Mouse (Mus musculus) liver, embryonic 11.5 days (tissue): ENCODE measurements around the gene Prelp. TPM values are rescaled to one million over a fixed set of nuclear protein-coding genes. Genes with fewer than 3 reads are reported as not detected.
"Not testable (repeated sequence)": the region's sequence is repeated elsewhere in the genome, so short reads cannot be mapped to it uniquely, and the experiment has no call there.

ENCODE experiments used
- ATAC-seq: fragments of 200-750 bp; cut with Nextera tagmentation; replicated peaks from 2 replicates; pipeline ENCODE4 v1.8.0; 2017; ENCODE audit warnings: moderate number of reproducible peaks, mild to moderate bottlenecking, moderate TSS enrichment, moderate library complexity; ENCODE audit not compliant: low FRiP score
- DNase-seq: peaks from one replicate; pipeline ENCODE4 v3.0.0-alpha.2; 2017; ENCODE audit warnings: low spot score
- H3K27ac ChIP-seq: fragments of 300-500 bp; sonication (generic); 2 replicates; pipeline ENCODE4 v1.5.1; 2014; ENCODE audit warnings: mild to moderate bottlenecking, low read depth, low read length, control low read depth
- H3K27me3 ChIP-seq: fragments of 300-500 bp; sonication (generic); replicated peaks from 2 replicates; pipeline ENCODE4 v1.6.1; 2014; ENCODE audit warnings: low read length, mixed read lengths; ENCODE audit not compliant: control insufficient read depth, insufficient read depth
- H3K36me3 ChIP-seq: fragments of 300-500 bp; sonication (generic); 2 replicates; pipeline ENCODE4 v1.6.1; 2014; ENCODE audit warnings: mild to moderate bottlenecking, low read length, moderate library complexity, mixed read lengths; ENCODE audit not compliant: control insufficient read depth, insufficient read depth
- H3K4me1 ChIP-seq: fragments of 300-500 bp; sonication (generic); replicated peaks from 2 replicates; pipeline ENCODE4 v1.6.1; 2014; ENCODE audit warnings: low read length, mixed read lengths; ENCODE audit not compliant: control insufficient read depth, insufficient read depth
- H3K4me2 ChIP-seq: fragments of 300-500 bp; sonication (generic); 2 replicates; pipeline ENCODE4 v1.6.1; 2014; ENCODE audit warnings: mild to moderate bottlenecking, control low read depth, moderate library complexity
- H3K4me3 ChIP-seq: fragments of 300-500 bp; sonication (generic); 2 replicates; pipeline ENCODE4 v1.5.1; 2014; ENCODE audit warnings: low read depth, low read length, control low read depth
- H3K9ac ChIP-seq: fragments of 300-500 bp; sonication (generic); 2 replicates; pipeline ENCODE4 v1.6.1; 2014; ENCODE audit warnings: low read depth, low read length, control low read depth
- H3K9me3 ChIP-seq: fragments of 300-500 bp; sonication (generic); 2 replicates; pipeline ENCODE4 v1.6.1; 2016; ENCODE audit warnings: low read length, inconsistent platforms, mixed read lengths; ENCODE audit not compliant: control insufficient read depth
- WGBS: fragments of 180-500 bp; shearing (Covaris S2); extraction: QIAGEN DNeasy Blood & Tissue Kit; methylation state at CpG from one replicate; pipeline ENCODE4 v1.1.7; 2014; 5-methylcytosine and 5-hydroxymethylcytosine counted together
- polyA plus RNA-seq: library from polyadenylated mRNA; unstranded; fragments of >200 nt; fragmentation: Nextera tagmentation; extraction: Ambion mirVana; gene quantifications from 2 replicates; pipeline ENCODE4 v1.2.1, GENCODE M21; 2014

Gene Prelp
- polyA plus RNA-seq: 0.11 and 0.23 TPM in 2 replicates

GRCm38 (mm10) chr1:133921304-133921751 lies at the start of gene Prelp:
Gene Prelp, minus strand, starts transcription at chr1:133921414.
- ATAC-seq (no peak), DNase-seq (no peak)
- Histone ChIP-seq H3K9ac (no peak within 1 kb of the TSS), H3K9me3 (no peaks in the 10 kb centered on the region), H3K27me3 (0 out of 2 replicates have a peak, but pooled peaks cover 10% of the 10 kb centered on the region), H3K4me1 (no peaks in the 10 kb centered on the region), H3K4me2 (no peak within 1 kb of the TSS), H3K27ac (no peak within 1 kb of the TSS), H3K36me3 (no peaks in the 10 kb centered on the region), H3K4me3 (no peak within 1 kb of the TSS)
- 49% methylated on average over 8 of the region's 8 CpGs for WGBS

- no peaks in the 10 kb centered on the region for H3K9me3 ChIP-seq
- no peak for DNase-seq
Measured at GRCm38 (mm10) chr1:133969427-133969826, 48.2 kb upstream of the Prelp start.

GRCm38 (mm10) chr1:133968788-133969325 lies 47.6 kb upstream of the Prelp start:
- H3K4me1 ChIP-seq: peaks cover 14% of the 10 kb centered on the region
- H3K27me3 ChIP-seq: no peaks in the 10 kb centered on the region
- no peak for DNase-seq
- no peak overlapping the region for H3K4me3 ChIP-seq
- ATAC-seq: no peak
- H3K9ac ChIP-seq: no peak overlapping the region
- H3K4me2 ChIP-seq: no peak overlapping the region
- H3K9me3 ChIP-seq: no peaks in the 10 kb centered on the region
- no peaks in the 10 kb centered on the region for H3K36me3 ChIP-seq
- H3K27ac ChIP-seq: no peak overlapping the region
- WGBS: 66% methylated on average over 4 of the region's 4 CpGs

More at GRCm38 (mm10) chr1:133969427-133969826, 48.2 kb upstream of the Prelp start:
- Histone ChIP-seq H3K4me3 (no peak overlapping the region), H3K27ac (no peak overlapping the region), H3K27me3 (no peaks in the 10 kb centered on the region), H3K4me1 (peaks cover 14% of the 10 kb centered on the region), H3K4me2 (no peak overlapping the region), H3K36me3 (no peaks in the 10 kb centered on the region), H3K9ac (no peak overlapping the region)
- no peak for ATAC-seq
- whole genome bisulfite sequencing: 74% methylated on average over 8 of the region's 8 CpGs

- Histone ChIP-seq H3K36me3 (no peaks in the 10 kb centered on the region), H3K4me2 (no peak overlapping the region), H3K27ac (no peak overlapping the region), H3K4me1 (peaks cover 14% of the 10 kb centered on the region), H3K9ac (no peak overlapping the region), H3K27me3 (no peaks in the 10 kb centered on the region), H3K9me3 (no peaks in the 10 kb centered on the region), H3K4me3 (no peak overlapping the region)
- DNase-seq: no peak
- 0 out of 2 replicates have a peak, but pooled peaks have one; percentile 15 for ATAC-seq
- 58% methylated on average over 7 of the region's 7 CpGs for WGBS
Measured at GRCm38 (mm10) chr1:133967481-133968017, 46.3 kb upstream of the Prelp start.

GRCm38 (mm10) chr1:133966044-133966443 lies 44.8 kb upstream of the Prelp start:
- H3K4me2 ChIP-seq: no peak overlapping the region
- H3K4me3 ChIP-seq: no peak overlapping the region
- DNase-seq (no peak), ATAC-seq (no peak)
- no peak overlapping the region for H3K9ac ChIP-seq
- H3K36me3 ChIP-seq: no peaks in the 10 kb centered on the region
- 0 out of 2 replicates have a peak, but pooled peaks cover 2% of the 10 kb centered on the region for H3K27me3 ChIP-seq
- H3K9me3 ChIP-seq: no peaks in the 10 kb centered on the region
- H3K27ac ChIP-seq: no peak overlapping the region
- H3K4me1 ChIP-seq: peaks cover 19% of the 10 kb centered on the region
- 43% methylated on average over 2 of the region's 2 CpGs for WGBS

- no peaks in the 10 kb centered on the region for H3K36me3 ChIP-seq
- DNase-seq: no peak
- H3K9me3 ChIP-seq: no peaks in the 10 kb centered on the region
- H3K27ac ChIP-seq: no peak overlapping the region
- no peak for ATAC-seq
- 43% methylated on average over 5 of the region's 5 CpGs for WGBS
- H3K4me2 ChIP-seq: no peak overlapping the region
- no peak overlapping the region for H3K9ac ChIP-seq
- 0 out of 2 replicates have a peak, but pooled peaks cover 2% of the 10 kb centered on the region for H3K27me3 ChIP-seq
- H3K4me3 ChIP-seq: no peak overlapping the region
- peaks cover 19% of the 10 kb centered on the region for H3K4me1 ChIP-seq
Measured at GRCm38 (mm10) chr1:133965298-133965697, 44.1 kb upstream of the Prelp start.

- H3K27me3 ChIP-seq: 0 out of 2 replicates have a peak, but pooled peaks cover 2% of the 10 kb centered on the region
- 50% methylated on average over 5 of the region's 5 CpGs for WGBS
- DNase-seq (no peak), ATAC-seq (no peak)
- no peak overlapping the region for H3K9ac ChIP-seq
- H3K27ac ChIP-seq: no peak overlapping the region
- no peaks in the 10 kb centered on the region for H3K36me3 ChIP-seq
- H3K4me3 ChIP-seq: no peak overlapping the region
- peaks cover 19% of the 10 kb centered on the region for H3K4me1 ChIP-seq
- H3K9me3 ChIP-seq: no peaks in the 10 kb centered on the region
- H3K4me2 ChIP-seq: no peak overlapping the region
Measured at GRCm38 (mm10) chr1:133964742-133965141, 43.5 kb upstream of the Prelp start.

GRCm38 (mm10) chr1:133963578-133963977 lies 42.4 kb upstream of the Prelp start:
- WGBS: 88% methylated on average over 1 of the region's 1 CpGs
- H3K9ac ChIP-seq, H3K27me3 ChIP-seq, H3K27ac ChIP-seq, H3K9me3 ChIP-seq, DNase-seq, H3K36me3 ChIP-seq, H3K4me3 ChIP-seq, H3K4me2 ChIP-seq, ATAC-seq: not testable (repeated sequence)
- peaks cover 19% of the 10 kb centered on the region for H3K4me1 ChIP-seq

- ATAC-seq, H3K9ac ChIP-seq, H3K27me3 ChIP-seq, H3K4me2 ChIP-seq, H3K36me3 ChIP-seq, H3K4me3 ChIP-seq, H3K9me3 ChIP-seq, DNase-seq, H3K27ac ChIP-seq: not testable (repeated sequence)
- peaks cover 16% of the 10 kb centered on the region for H3K4me1 ChIP-seq
- 63% methylated on average over 3 of the region's 3 CpGs for WGBS
Measured at GRCm38 (mm10) chr1:133963128-133963527, 41.9 kb upstream of the Prelp start.
